Comparison of ENCODE assay signal across 8 mouse cellular contexts in the genomic region with DNA sequence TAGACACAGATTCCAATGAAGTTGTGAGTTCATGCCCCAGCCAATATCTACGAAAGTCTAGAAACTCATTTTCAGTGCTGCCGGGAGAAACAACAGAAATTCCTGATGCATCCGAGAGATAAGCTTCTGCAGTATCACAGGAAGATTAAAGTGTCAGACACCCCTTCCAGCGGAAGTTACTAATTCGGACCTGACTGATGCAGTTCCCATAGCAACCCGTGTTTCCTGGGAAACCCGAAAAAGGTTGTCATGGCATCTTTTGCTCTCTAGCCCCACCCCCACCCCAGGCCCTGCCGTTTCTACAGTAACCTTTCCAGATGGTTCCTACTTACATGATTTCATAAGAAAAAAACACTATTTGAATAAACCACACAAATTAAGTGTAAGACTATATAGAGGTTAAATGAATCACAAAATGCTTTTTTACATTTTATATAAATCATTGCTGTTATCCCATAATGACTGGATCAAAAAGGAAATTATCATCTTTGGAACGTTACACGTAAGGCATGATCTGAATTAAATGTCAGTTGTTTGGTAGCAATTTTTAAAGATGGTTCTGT. TPM values are rescaled to one million over a fixed set of nuclear protein-coding genes. Genes with fewer than 3 reads are reported as not detected.
DNase-seq lines count a peak whose midpoint lies in the region; ATAC-seq lines count a peak whose summit lies in the region.

No protein-coding gene starts in this region.

- peak overlapping the region; percentile 95 for H3K4me2 ChIP-seq in hindbrain, embryonic 12.5 days (replicated peaks)

- no peak overlapping the region for H3K9ac ChIP-seq in hindbrain, embryonic 12.5 days

- peak; percentile 74 for DNase-seq in heart, adult 11 months
- DNase-seq in heart, adult 18-20 months = no peak
- DNase-seq in brain, embryonic 18.5 days (ENCODE audit: low read depth, low spot score) = peak; percentile 73
- peak; percentile 84 to 91 for DNase-seq in right cerebral cortex, postnatal 10 days (ENCODE audit: low spot score in 2 of 2)
- DNase-seq in adipocyte (ENCODE audit: low spot score) = no peak
- DNase-seq in urinary bladder, postnatal 4 days (ENCODE audit: low spot score in 2 of 2) = no peak

- no peaks in the 10 kb centered on the region for H3K9me3 ChIP-seq in hindbrain, embryonic 12.5 days (replicated peaks)

- WGBS in hindbrain, embryonic 12.5 days = 36% methylated on average over 10 of the region's 10 CpGs
- WGBS in macrophage (ENCODE audit: missing documents) = 9% methylated on average over 10 of the region's 10 CpGs

- no peaks in the 10 kb centered on the region for H3K36me3 ChIP-seq in hindbrain, embryonic 12.5 days
- H3K36me3 ChIP-seq in macrophage (ENCODE audit: inconsistent target) = no peaks in the 10 kb centered on the region

- peaks cover 26% of the 10 kb centered on the region for H3K4me1 ChIP-seq in hindbrain, embryonic 12.5 days

- ATAC-seq in hindbrain, embryonic 12.5 days (ENCODE audit: low FRiP score) = no peak

- H3K4me3 ChIP-seq in hindbrain, embryonic 12.5 days = peak overlapping the region; percentile 23
- H3K4me3 ChIP-seq in macrophage (ENCODE audit: inconsistent target) = peak overlapping the region; percentile 44

- H3K27me3 ChIP-seq in hindbrain, embryonic 12.5 days = peaks cover 7% of the 10 kb centered on the region; the same call in 1 of the 2 replicates

- H3K27ac ChIP-seq in hindbrain, embryonic 12.5 days = no peak overlapping the region
- peak overlapping the region; percentile 58 for H3K27ac ChIP-seq in macrophage

- H3K79me2 ChIP-seq in macrophage (ENCODE audit: inconsistent target) = peaks cover 52% of the 10 kb centered on the region

RNA-seq across cellular contexts. Expression of a gene that starts 2.8 kb away (rescaled TPM):
- under 1 TPM; 0.22 to 0.64 TPM for total RNA-seq in heart, adult 18-20 months (2021)
- polyA plus RNA-seq in hindbrain, embryonic 12.5 days (2016; fragmentation: Nextera tagmentation; extraction: Ambion mirVana) = 8.1 and 8.3 TPM in 2 replicates
- total RNA-seq in macrophage (2018; cell fraction: chromatin; rRNA removed) = 10 to 100 TPM in 9 of 26 experiments, 1 to 10 TPM in 14, under 1 TPM in 2, not detected in 1; 0.42 to 34.6 (median 3.2) TPM
- total RNA-seq in macrophage (2018; cell fraction: cytosol; rRNA removed) = 10 to 100 TPM in 2 of 26 experiments, 1 to 10 TPM in 8, under 1 TPM in 16; 0.33 to 13.5 (median 0.75) TPM
- total RNA-seq in macrophage (2018; cell fraction: nucleus; rRNA removed) = 10 to 100 TPM in 9 of 26 experiments, 1 to 10 TPM in 17; 1.9 to 31.2 (median 5.4) TPM
- polyA plus RNA-seq in macrophage (2018) = 0.11 to 0.72 TPM (median 0.15 TPM) in 3 replicates

Comparison
In these comparisons a context has a peak if more than half of its experiments do, and no peak if none do; other contexts are left out.
1. DNase-seq: peak in heart, adult 11 months (single experiment), brain, embryonic 18.5 days (single experiment) and right cerebral cortex, postnatal 10 days (2 of 2); none in heart, adult 18-20 months (0 of 2), adipocyte (single experiment) and urinary bladder, postnatal 4 days (0 of 2).